Mouse (Mus musculus): ENCODE data around the gene Eid3. TPM values are rescaled to one million over a fixed set of nuclear protein-coding genes. Genes with fewer than 3 reads are reported as not detected.

Gene Eid3
- total RNA-seq (2022) = 1 to 10 TPM; 1.7 to 3.4 (median 2.6) TPM

DNA sequence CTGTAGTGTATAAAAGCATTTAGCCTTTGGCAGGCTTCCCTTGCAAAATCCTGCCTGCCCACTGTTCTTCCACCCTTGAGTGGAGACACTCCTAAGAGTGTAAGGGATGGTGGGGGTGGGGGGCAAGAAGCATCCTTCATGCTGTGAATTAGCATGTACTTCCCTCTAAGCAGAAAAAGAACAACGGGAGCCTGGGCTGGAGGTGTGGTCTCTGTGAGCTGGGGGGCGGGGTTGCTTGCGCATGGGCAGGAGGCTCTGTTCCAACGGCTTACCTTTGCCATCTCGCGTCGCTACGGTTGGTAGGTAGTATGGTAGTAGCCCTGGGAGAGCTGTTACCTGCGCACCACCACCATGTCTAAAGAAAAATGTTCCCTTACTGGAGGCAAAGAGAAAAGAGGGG, at the start of gene Eid3:
TSS of gene Eid3 (plus strand) at position 271 of the 400 bp plus-strand sequence.
- no peak for DNase-seq (ENCODE audit: low spot score in 2 of 2)

DNA sequence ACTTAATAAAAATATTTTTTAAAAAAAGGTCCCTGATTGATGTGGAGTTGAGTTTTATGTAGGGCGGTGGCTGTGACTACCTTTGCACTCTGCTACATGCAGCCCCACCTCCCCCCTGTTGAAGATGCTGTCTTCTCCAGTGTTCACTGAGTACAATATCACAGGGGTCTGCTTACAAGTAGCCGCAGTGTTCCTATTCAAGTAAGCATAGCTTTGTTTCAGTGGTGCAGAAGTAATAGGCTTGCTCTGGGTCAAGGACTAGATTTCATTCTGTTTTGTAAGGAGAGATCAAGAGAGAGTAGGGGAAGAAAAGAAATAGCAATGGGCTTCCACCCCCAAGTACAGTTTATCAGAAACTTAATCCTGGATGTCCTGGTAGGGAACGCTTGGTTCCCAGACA, 48.9 kb upstream of the Eid3 start:
- no peak for DNase-seq (ENCODE audit: low spot score in 2 of 2)

DNA sequence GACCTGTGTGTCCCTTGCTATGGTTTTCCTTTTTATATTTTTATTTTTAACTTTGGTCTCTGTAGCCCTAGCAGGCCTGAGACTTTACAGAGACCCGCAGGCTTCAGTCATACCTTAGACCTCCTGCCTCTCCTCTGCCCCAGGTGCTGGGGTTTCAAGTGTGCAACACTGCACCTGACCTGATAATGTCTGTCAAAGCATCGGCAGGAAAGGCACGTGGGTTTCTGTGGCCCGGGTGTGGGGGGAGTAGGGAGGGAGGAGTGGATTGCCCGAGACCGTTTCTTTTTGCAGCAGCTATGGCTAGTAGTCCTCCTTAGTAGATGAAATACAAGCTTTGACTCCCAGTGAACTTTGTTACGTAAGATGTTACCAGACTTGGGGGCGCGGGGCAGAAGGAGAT, 48.5 kb upstream of the Eid3 start:
- DNase-seq (ENCODE audit: low spot score in 2 of 2) = no peak

DNA sequence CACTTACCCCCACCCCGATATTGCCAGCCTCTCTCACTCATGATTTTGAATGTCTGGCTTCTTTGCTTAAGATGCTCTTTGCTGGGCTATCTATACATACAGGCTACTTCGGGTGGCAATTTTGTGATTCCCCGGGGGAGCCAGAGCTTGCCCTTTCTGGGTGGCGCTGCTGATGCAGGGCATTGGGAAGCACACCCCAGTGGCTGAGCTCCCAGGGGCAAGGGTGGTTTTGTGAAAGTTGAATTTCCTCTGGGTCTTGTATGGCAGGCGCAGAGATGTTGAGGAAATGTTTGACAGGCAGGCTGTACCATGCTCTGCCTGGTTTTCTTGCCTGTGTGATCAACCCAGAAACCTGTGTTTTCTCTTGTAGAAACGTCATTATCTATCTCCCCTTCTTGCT, 47.8 kb upstream of the Eid3 start:
- no peak for DNase-seq (ENCODE audit: low spot score in 2 of 2)

DNA sequence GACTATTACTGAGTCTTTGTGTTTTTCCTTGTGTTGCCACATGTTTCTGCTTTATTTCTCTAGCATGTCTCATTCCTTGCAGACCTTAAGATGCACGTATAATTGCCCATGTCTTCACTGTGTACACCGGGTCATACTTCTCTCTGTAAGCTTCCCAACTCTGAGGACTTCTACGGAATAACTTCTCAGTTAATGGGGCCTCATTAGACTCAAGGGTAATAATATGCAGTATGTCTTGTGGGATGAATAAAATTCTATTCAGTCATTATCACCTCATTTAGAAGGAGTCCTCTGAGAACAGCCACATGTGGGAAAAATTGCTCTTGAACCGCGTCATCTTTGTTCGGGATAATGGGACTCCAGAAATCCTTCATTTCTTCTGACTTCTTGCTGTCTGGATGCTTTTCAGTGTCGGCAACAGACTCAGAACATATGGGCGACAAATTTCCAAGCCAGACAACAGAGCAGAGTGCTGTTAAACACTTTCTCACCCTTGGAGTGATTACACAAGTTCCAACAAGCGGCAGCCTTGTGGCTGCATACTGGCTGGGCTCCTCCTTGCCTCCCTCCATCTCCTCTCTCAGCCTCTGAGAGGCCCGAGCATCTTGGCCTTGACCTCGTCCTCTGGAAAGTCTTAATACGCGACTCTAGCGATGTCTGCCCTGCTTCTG, 43.2 kb upstream of the Eid3 start:
- DNase-seq (ENCODE audit: low spot score in 2 of 2) = no peak

DNA sequence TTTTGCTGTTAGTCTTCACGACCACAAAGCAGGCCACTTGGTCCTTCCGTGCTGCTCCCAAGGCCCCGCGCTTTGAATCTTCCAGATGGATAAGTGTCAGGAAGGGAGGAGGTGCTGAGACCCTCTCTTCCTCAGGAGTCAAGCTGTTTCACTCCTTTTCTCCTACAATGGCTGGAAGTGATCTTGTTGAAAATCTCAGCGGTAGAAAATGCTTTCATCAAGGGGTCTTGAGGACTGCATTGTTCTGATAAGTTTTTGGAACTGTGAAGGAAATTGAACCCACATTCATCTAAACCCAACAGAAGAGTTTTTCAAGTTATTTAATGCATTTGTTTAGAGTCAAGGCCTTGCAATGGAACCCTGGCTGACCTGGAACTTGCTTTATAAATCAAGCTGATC, 42.6 kb upstream of the Eid3 start:
- DNase-seq (ENCODE audit: low spot score in 2 of 2) = no peak

DNA sequence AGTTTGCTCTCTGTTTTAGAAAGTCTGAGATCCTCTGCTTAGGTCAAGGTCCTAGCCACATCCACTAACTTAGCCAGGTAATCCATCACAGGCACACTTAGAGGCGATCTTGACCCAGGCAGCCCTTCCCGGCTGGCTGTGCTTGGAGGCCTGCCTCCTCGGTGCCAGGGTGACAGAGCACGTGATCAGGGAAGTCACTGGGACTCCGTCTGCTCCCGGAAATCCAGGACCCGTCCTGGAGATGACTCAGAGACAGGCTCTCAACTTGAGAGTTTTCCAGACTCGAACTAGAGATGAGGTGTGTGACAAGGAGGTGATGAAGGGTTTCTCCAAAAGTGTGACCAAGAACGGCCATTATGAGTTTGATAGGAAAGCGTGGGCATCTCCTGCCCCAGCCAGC, 41.9 kb upstream of the Eid3 start:
- no peak for DNase-seq (ENCODE audit: low spot score in 2 of 2)

DNA sequence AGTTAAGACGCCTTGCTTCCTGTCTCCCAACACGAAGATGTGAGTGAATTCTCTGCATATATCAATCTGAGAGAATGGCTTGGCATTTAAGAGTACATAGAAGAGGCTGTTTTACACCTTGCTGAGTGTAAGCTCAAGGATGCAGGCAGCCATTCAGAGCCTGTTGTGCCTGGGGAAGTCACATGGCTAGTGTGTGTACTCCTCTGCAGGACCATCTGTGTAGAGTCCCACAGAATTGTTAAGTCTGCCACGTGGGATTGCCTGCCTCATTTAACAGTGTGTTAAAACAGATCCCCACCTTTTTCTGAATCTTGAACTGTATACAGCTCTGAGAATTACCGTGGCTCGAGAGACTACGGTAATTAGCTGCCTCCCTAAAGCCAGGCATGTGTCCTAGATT, 39.9 kb upstream of the Eid3 start:
- peak in 1 of 2 experiments; percentile 32 for DNase-seq (ENCODE audit: low spot score in 2 of 2)

DNA sequence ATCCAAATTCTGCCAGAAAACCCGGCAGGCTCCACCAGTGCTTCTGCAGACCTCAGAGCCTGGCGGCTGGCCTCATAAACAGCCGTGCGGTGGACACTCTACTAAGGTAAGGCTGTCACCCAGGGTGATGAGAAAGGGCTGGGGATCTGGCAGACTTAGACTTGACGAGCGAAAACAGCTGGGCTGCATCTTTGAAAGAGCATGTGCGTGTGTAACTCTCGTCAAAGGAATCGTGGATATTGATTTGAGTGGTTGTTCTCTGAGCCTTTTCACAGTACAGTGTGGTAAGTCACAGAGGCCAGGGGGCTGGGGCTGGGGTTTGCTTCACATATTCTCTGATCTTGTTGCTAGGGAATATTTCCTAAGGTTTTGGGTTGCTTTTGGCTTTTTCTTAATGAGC, 32.5 kb upstream of the Eid3 start, which contains the start of gene Txnrd1:
TSS of gene Txnrd1 (plus strand) at position 26 of the 400 bp plus-strand sequence.
- no peak for DNase-seq (ENCODE audit: low spot score in 2 of 2)

DNA sequence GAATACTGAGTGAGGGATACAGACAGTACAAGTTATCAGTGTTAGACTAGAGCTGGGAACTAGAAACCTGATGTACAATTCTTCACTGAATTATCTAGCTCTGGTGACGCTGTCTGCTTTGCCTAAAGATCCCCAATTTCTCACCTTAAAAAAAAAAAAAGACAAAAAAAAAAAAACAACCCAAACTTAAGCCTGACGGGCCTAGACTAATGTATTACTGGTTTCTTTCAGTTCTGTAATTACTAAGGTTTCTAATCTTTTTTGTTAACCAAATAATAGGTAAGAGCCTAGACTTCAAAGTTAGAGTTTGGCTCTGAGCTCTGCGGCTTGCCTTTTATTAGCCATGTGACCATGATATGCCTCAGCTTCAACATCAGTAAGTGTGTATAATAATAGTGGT, 30.5 kb upstream of the Eid3 start:
- no peak for DNase-seq (ENCODE audit: low spot score in 2 of 2)

DNA sequence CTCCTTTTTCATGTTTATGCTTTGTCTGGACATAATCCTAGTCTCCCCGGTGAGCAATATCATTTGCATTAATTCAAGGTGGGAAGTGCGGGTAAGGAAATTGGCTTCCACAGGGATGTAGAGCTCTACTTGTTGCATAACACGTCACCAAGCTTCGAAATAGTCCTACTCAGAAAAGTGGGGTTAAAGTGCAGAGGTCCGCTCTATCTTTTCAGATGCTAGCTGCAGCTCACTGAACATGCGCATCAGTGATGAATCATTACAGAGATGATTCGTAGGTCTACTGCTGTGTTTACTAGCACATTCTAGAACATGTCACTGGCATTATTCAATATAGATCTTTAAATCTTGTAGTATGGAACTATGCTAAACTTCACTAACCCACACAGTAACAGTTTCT, 28.0 kb upstream of the Eid3 start:
- no peak for DNase-seq (ENCODE audit: low spot score in 2 of 2)

DNA sequence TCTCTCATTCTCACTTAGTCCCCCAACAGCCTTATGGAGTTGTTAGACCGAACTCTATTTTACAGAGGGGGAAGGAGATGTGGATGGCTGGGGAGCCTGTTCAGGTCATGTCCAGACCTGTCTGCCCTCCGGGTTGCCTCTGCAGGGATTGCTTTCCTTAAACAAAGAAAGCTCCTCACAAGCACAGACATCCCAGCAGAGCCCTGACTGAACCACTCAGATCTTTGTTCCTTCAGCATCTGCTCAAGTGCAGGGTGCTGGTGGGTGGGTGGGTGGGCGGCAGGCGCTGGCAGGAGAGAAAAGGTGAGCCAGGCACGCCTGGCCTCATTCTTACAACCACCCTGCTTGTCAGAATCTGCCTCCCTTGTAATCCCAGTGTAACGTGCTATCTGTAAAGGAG, 22.3 kb upstream of the Eid3 start:
- no peak for DNase-seq (ENCODE audit: low spot score in 2 of 2)

DNA sequence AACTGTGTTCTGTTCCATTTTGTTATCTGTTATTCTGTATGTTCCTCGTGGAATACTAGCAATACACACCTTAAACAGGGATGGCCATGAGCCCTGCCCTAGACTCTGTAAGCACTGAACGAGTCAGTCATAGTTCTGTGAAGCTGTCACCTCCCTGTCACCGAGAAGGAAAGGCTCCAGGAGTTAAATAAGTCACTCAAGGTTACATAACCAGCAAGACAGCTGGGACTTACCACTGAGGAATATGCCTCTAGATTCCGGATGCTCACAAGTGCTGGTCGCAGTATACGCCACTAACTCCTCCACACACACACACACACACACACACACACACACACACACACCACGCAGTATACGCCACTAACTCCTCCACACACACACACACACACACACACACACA, 21.7 kb upstream of the Eid3 start:
- no peak for DNase-seq (ENCODE audit: low spot score in 2 of 2)

DNA sequence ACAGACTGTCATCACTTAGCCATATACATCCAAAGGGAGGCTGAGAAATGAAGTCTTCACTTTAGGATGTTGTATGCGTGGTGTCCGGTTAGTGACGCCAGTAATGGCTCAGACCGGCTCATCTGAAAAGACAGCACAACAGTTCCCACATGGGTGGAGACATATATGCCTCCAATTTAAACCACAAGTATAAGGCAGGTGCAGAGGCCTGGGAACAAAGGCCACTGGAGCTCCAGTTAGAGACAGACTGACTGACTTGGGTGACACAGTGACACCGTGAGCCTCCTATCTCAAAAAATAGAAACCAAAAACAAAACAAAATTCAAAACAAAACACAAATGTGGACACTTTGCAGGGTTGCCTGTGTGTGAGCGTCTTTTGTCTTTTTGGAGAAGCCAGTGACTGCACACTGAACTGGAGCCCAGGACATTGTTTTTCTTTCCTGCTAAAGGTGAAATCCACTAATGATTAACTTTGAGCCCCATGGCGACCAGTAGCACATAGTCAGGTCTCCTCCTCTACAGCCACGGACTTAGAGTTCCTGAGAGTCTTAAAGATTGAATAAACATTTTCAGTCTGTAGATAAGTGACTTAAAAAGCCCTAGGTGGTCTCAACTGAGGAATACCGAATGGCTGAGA, 18.5 kb upstream of the Eid3 start:
- DNase-seq (ENCODE audit: low spot score in 2 of 2) = no peak

DNA sequence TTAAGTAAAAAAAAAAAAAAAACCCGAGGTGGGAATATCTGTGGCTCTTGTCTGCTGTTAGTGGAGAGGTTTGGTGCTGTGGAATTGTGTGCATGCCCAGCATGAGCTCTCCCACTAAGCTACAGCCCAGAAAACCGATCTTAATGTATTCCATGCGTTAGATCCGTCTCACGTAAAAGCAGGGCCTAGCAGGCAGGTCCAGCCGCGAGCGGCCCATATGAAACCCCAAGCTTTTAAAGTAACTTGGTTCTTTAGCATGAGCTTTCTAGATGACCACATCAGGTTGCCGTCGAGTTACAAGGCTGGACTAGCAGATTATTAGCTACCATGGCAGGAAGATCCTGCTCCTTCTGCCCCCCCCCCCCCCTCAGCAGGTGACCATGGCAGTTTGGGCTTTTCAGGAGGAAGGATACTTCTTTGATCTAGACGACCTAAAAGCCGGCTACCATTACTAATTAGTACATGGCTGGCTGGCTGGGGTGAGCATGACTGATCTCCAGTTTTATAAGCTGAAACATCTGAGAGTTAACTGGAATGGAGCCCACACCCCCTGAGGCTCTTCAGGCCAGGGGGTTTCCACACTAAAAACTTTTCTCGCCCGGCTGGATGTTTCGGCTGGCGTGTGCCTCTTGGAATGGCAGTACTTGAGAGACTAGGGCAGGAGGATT, 16.6 kb upstream of the Eid3 start:
- no peak for DNase-seq (ENCODE audit: low spot score in 2 of 2)

DNA sequence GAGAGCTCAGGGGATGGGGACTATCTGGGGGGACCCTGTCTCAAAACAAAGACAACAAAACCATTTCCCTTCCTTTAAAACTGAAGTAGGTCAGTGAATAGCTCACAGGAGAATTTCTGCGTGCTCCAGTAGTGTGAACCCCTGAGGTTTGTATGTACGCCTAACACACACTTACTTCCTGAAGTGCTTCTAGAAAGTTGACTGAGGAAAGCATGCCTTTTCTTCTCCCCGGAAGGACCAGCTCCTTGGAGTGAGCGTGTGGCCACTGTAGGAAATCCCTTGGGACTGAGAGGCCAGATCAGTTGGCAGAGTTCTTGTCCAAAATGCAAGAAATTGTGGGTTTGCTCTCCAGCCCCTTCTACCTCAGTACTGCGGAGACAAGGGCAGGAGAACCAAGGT, 16.1 kb upstream of the Eid3 start:
- DNase-seq (ENCODE audit: low spot score in 2 of 2) = no peak

DNA sequence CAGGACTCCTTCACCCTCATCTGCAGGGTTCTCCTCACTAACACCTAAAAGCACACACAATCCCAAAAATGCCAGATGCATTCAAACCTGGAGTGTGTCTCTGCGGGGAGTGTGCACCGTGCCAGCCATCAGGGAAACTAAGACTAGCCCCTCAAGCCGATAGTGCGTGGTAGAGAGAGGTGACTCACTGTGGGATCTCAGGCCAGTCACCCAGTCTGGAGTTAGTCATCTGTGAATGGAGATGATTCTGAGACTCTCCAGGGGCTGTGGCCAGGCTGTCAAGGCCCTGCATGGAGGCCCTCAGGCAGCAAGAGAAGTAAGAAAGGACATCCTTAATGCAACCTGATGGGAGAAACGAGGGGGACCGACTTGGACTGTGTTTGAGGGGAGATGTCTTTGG, 14.7 kb upstream of the Eid3 start:
- no peak for DNase-seq (ENCODE audit: low spot score in 2 of 2)

DNA sequence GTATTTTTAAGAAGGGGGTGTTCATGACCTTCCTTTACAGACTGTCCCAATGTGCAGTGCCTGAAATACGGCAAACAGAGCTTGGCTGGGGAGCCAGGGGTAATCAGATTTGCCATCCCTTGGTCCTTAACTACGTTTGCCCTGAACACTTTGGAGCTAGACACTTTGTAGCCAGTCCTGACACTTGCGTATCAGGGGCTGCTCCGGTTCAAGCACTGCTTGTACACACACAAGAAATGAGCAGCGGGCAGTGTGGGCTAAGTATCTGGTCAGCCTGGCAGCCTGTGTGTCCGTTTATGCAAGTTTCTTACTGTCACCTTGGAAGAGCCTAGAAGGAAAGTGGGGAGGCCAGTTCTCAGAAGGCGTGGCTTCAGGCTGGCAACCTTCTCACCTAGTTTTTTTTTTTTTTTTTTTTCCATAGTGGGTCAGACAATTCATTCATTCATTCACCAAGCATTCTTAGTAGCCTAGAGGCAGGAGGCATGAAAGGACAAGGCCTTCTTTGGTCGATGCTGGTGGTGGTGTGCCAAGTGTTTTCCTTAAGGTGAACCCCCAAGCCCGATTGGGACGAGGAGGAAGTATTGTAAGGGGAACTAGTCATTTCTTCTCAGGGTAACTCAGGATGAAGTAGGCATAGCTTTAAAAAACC, 8.3 kb upstream of the Eid3 start:
- no peak for DNase-seq (ENCODE audit: low spot score in 2 of 2)

DNA sequence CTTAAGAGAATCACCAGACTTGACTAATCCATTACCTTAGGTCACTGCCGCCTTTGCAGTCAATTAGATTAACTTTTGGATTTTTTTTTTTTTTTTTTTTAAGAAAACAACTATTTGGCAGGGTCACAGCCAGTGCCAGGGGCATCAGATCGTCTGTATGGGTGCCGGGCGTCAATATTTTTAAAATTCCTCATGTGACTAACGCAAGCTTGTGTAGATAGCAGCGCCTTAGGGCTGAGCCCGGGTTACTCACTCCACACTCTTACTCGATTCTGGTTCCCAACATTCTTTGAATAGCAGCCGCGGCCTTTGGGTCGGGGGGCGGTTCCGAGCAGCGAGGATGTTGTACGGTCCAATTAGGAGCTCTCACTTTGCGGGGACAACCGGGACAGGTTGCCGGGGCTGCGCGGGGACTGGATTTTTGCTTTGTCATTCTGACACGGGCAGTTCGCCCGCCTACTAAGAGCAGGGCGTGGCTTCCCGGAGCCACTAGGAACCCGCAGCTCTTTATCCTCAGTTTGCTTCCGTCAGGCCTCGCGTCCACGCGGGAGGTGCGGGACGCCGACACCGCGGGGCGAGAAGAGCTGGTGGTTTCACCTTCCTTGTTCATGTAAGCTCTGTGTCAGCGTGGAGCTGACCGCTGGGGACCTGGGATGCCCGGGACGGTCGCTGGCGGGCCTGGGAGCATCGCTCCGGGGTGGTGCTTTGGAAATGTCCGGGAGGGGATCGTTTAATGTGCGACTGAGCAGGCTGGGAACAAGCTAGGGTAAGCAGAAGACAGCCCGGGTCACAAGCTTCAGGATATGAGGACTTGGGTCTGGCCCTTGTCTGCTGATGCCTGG, 7.5 kb upstream of the Eid3 start:
- peak; percentile 92 to 93 for DNase-seq (ENCODE audit: low spot score in 2 of 2)

DNA sequence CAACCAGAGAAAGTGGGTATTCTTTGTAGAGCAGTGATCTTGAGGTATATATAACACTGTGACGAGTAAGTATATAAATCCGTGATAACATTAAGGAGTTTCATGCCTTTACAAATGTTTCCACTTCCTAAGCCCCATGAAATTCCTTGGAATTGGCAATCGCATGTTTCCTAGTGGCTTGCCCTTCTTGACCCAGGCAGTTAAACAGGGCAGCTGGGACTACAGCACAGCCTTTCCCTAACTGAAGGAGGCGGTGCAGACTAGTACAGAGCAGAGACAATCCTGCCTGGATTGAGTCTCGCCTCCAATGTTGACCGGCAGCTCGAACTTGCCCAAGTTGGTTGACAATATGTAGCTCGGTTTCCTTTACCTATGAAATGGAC, 6.9 kb upstream of the Eid3 start:
- peak in 1 of 2 experiments; percentile 20 for DNase-seq (ENCODE audit: low spot score in 2 of 2)

DNA sequence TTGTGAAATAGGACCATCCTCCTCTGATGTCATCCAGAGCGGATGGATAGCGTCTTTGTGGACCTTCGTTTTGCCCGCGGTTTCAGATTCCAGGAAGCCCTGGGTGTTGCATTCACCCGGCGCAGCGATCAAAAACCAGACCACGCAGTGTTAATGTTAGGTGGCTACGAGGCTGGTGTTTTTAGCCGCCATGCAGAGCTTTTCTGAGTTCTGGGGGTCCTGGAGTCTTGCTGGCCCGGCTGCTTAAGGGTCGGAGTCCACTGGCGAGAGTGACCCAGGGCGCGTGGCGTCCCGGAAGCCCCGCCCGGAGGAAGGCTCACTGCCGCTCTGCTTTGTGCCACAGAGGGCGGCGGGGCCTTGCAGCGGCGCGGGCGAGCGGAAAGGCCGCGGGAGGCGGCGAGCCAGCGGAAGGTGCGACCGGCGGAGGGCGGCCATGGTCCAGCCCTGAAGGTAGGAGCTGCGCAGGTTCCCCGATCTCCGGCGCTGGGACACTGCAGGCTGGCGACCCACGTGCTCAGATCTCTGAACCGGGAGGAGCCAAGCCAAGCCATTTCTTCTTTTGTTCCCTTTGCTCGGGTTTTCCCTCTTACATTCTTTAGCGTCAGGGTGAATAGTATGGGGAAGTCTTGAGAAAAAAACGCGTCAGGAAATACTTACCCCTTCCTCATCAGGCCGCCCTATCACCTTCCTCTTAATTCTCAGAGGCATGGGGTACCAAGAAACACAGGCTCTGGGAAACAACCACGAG, 6.1 kb upstream of the Eid3 start:
- DNase-seq (ENCODE audit: low spot score in 2 of 2) = peak in 1 of 2 experiments; percentile 30
